Mouse (Mus musculus): ENCODE measurements around the gene Degs2. TPM values are rescaled to one million over a fixed set of nuclear protein-coding genes. Genes with fewer than 3 reads are reported as not detected.
"Not testable (repeated sequence)": the region's sequence is repeated elsewhere in the genome, so short reads cannot be mapped to it uniquely, and the experiment has no call there.

Gene Degs2
- polyA plus RNA-seq, 1 experiment from 2014 or later, result 2.5 TPM

GRCm38 (mm10) chr12:108718485-108718884 is 16.4 kb upstream of the Degs2 start:
- H3K9me3 ChIP-seq, result no peaks in the 10 kb centered on the region
- no peak overlapping the region for H3K9ac ChIP-seq (replicated peaks)
- H3K36me3 ChIP-seq, result no peaks in the 10 kb centered on the region
- no peak for ATAC-seq (ENCODE audit: low FRiP score, low read depth)
- H3K4me1 ChIP-seq, result no peaks in the 10 kb centered on the region
- H3K4me2 ChIP-seq (replicated peaks), result no peak overlapping the region
- no peak overlapping the region for H3K27ac ChIP-seq (replicated peaks)
- H3K4me3 ChIP-seq, result no peak overlapping the region
- H3K27me3 ChIP-seq, result no peaks in the 10 kb centered on the region
- 88% methylated on average over 3 of the region's 3 CpGs for whole genome bisulfite sequencing

- H3K36me3 ChIP-seq, result no peaks in the 10 kb centered on the region
- no peak overlapping the region for H3K27ac ChIP-seq (replicated peaks)
- H3K27me3 ChIP-seq, result no peaks in the 10 kb centered on the region
- H3K4me1 ChIP-seq, result no peaks in the 10 kb centered on the region
- ATAC-seq (ENCODE audit: low FRiP score, low read depth), result no peak
- H3K9ac ChIP-seq (replicated peaks), result no peak overlapping the region
- no peak overlapping the region for H3K4me2 ChIP-seq (replicated peaks)
- H3K9me3 ChIP-seq, result no peaks in the 10 kb centered on the region
- 89% methylated on average over 5 of the region's 5 CpGs for WGBS
- H3K4me3 ChIP-seq, result no peak overlapping the region
Measured at GRCm38 (mm10) chr12:108715854-108716253, 13.7 kb upstream of the Degs2 start.

- not testable (repeated sequence) for H3K4me3 ChIP-seq; H3K27me3 ChIP-seq; H3K9ac ChIP-seq (replicated peaks); H3K9me3 ChIP-seq; H3K36me3 ChIP-seq; H3K4me1 ChIP-seq; ATAC-seq (ENCODE audit: low FRiP score, low read depth); H3K27ac ChIP-seq (replicated peaks); H3K4me2 ChIP-seq (replicated peaks)
- 96% methylated on average over 14 of the region's 14 CpGs for WGBS
Measured at GRCm38 (mm10) chr12:108713972-108714371, 11.9 kb upstream of the Degs2 start.

GRCm38 (mm10) chr12:108712481-108712880 is 10.4 kb upstream of the Degs2 start:
- Histone ChIP-seq H3K36me3 (no peaks in the 10 kb centered on the region), H3K27ac (replicated peaks) (no peak overlapping the region), H3K9ac (replicated peaks) (no peak overlapping the region), H3K4me3 (no peak overlapping the region), H3K27me3 (no peaks in the 10 kb centered on the region), H3K9me3 (no peaks in the 10 kb centered on the region), H3K4me1 (no peaks in the 10 kb centered on the region), H3K4me2 (replicated peaks) (no peak overlapping the region)
- 86% methylated on average over 4 of the region's 4 CpGs for WGBS
- ATAC-seq (ENCODE audit: low FRiP score, low read depth), result no peak

GRCm38 (mm10) chr12:108710861-108711615 is 8.9 kb upstream of the Degs2 start:
- Histone ChIP-seq H3K4me1 (no peaks in the 10 kb centered on the region), H3K27ac (replicated peaks) (no peak overlapping the region), H3K4me3 (no peak overlapping the region), H3K4me2 (replicated peaks) (no peak overlapping the region), H3K9ac (replicated peaks) (no peak overlapping the region), H3K27me3 (no peaks in the 10 kb centered on the region), H3K9me3 (no peaks in the 10 kb centered on the region), H3K36me3 (no peaks in the 10 kb centered on the region)
- ATAC-seq (ENCODE audit: low FRiP score, low read depth), result no peak
- WGBS, result 89% methylated on average over 9 of the region's 9 CpGs

GRCm38 (mm10) chr12:108709964-108710765 is 8.1 kb upstream of the Degs2 start:
- no peak overlapping the region for H3K27ac ChIP-seq (replicated peaks)
- no peak overlapping the region for H3K4me2 ChIP-seq (replicated peaks)
- H3K36me3 ChIP-seq, result no peaks in the 10 kb centered on the region
- ATAC-seq (ENCODE audit: low FRiP score, low read depth), result no peak
- no peak overlapping the region for H3K4me3 ChIP-seq
- no peaks in the 10 kb centered on the region for H3K9me3 ChIP-seq
- no peaks in the 10 kb centered on the region for H3K4me1 ChIP-seq
- H3K27me3 ChIP-seq, result no peaks in the 10 kb centered on the region
- 84% methylated on average over 6 of the region's 6 CpGs for WGBS
- no peak overlapping the region for H3K9ac ChIP-seq (replicated peaks)

GRCm38 (mm10) chr12:108709386-108709785 is 7.3 kb upstream of the Degs2 start:
- H3K9me3 ChIP-seq, result no peaks in the 10 kb centered on the region
- WGBS, result 88% methylated on average over 6 of the region's 6 CpGs

GRCm38 (mm10) chr12:108706129-108706528 is 4.0 kb upstream of the Degs2 start:
- Histone ChIP-seq H3K36me3 (no peaks in the 10 kb centered on the region), H3K4me2 (replicated peaks) (no peak overlapping the region), H3K27ac (replicated peaks) (no peak overlapping the region), H3K4me3 (no peak overlapping the region), H3K27me3 (peaks cover 39% of the 10 kb centered on the region), H3K9me3 (no peaks in the 10 kb centered on the region), H3K9ac (replicated peaks) (no peak overlapping the region), H3K4me1 (peaks cover 8% of the 10 kb centered on the region; the same call in 1 of the 2 replicates)
- ATAC-seq (ENCODE audit: low FRiP score, low read depth), result no peak
- WGBS, result 53% methylated on average over 7 of the region's 7 CpGs

More at GRCm38 (mm10) chr12:108709386-108709785, 7.3 kb upstream of the Degs2 start:
- peaks cover 7% of the 10 kb centered on the region; the same call in 1 of the 2 replicates for H3K27me3 ChIP-seq
- no peaks in the 10 kb centered on the region for H3K36me3 ChIP-seq
- no peak overlapping the region for H3K4me3 ChIP-seq
- H3K9ac ChIP-seq (replicated peaks), result no peak overlapping the region
- no peak overlapping the region for H3K27ac ChIP-seq (replicated peaks)
- no peaks in the 10 kb centered on the region for H3K4me1 ChIP-seq
- ATAC-seq (ENCODE audit: low FRiP score, low read depth), result no peak
- no peak overlapping the region for H3K4me2 ChIP-seq (replicated peaks)

GRCm38 (mm10) chr12:108705486-108705885 is 3.4 kb upstream of the Degs2 start:
- Histone ChIP-seq H3K9me3 (no peaks in the 10 kb centered on the region), H3K4me2 (replicated peaks) (no peak overlapping the region), H3K27me3 (peaks cover 45% of the 10 kb centered on the region), H3K9ac (replicated peaks) (no peak overlapping the region), H3K27ac (replicated peaks) (no peak overlapping the region), H3K4me3 (no peak overlapping the region), H3K4me1 (peaks cover 8% of the 10 kb centered on the region; the same call in 1 of the 2 replicates), H3K36me3 (no peaks in the 10 kb centered on the region)
- 88% methylated on average over 6 of the region's 6 CpGs for WGBS
- no peak for ATAC-seq (ENCODE audit: low FRiP score, low read depth)

GRCm38 (mm10) chr12:108701221-108701620 is 894 bp downstream of the Degs2 start:
- no peak overlapping the region for H3K9ac ChIP-seq (replicated peaks)
- H3K4me2 ChIP-seq (replicated peaks), result no peak overlapping the region
- peaks cover 54% of the 10 kb centered on the region for H3K27me3 ChIP-seq
- H3K4me3 ChIP-seq, result no peak overlapping the region
- no peaks in the 10 kb centered on the region for H3K36me3 ChIP-seq
- no peaks in the 10 kb centered on the region for H3K9me3 ChIP-seq
- WGBS, result 62% methylated on average over 2 of the region's 2 CpGs
- H3K4me1 ChIP-seq, result peaks cover 8% of the 10 kb centered on the region; the same call in 1 of the 2 replicates
- no peak for ATAC-seq (ENCODE audit: low FRiP score, low read depth)
- H3K27ac ChIP-seq (replicated peaks), result no peak overlapping the region

GRCm38 (mm10) chr12:108700037-108700436 is 2.1 kb downstream of the Degs2 start:
- no peak overlapping the region for H3K4me3 ChIP-seq
- WGBS, result 77% methylated on average over 5 of the region's 5 CpGs
- no peak overlapping the region for H3K9ac ChIP-seq (replicated peaks)
- H3K27ac ChIP-seq (replicated peaks), result no peak overlapping the region
- no peaks in the 10 kb centered on the region for H3K9me3 ChIP-seq
- no peak for ATAC-seq (ENCODE audit: low FRiP score, low read depth)
- H3K27me3 ChIP-seq, result peaks cover 54% of the 10 kb centered on the region
- H3K36me3 ChIP-seq, result no peaks in the 10 kb centered on the region
- H3K4me1 ChIP-seq, result peaks cover 8% of the 10 kb centered on the region; the same call in 1 of the 2 replicates
- H3K4me2 ChIP-seq (replicated peaks), result no peak overlapping the region

- Histone ChIP-seq H3K4me1 (peaks cover 8% of the 10 kb centered on the region; the same call in 1 of the 2 replicates), H3K27me3 (peaks cover 49% of the 10 kb centered on the region), H3K4me3 (no peak overlapping the region), H3K9ac (replicated peaks) (no peak overlapping the region), H3K36me3 (no peaks in the 10 kb centered on the region), H3K27ac (replicated peaks) (no peak overlapping the region), H3K9me3 (no peaks in the 10 kb centered on the region), H3K4me2 (replicated peaks) (no peak overlapping the region)
- 88% methylated on average over 10 of the region's 10 CpGs for WGBS
- ATAC-seq (ENCODE audit: low FRiP score, low read depth), result no peak
Measured at GRCm38 (mm10) chr12:108699576-108699975, 2.5 kb downstream of the Degs2 start.

Data from midbrain, embryonic 12.5 days (tissue).